Mouse (Mus musculus): ENCODE measurements at regions not wholly inside any gene's neighbourhood (a gene's known extent, or its start where the extent isn't known, plus 50 kb on each side); places are given as distances from the start of the nearest gene placed in this dataset.
A peak's percentile ranks its signal among the peaks of the same experiment; 100 is the strongest.

- Histone ChIP-seq H3K36me3 (ENCODE audit: control insufficient read depth, insufficient read depth, low read length) (no peaks in the 10 kb centered on the region), H3K9ac (ENCODE audit: low read length) (no peak overlapping the region), H3K27ac (ENCODE audit: low read depth, low read length) (peak overlapping the region; percentile 60; the same call in 1 of the 2 replicates), H3K4me2 (ENCODE audit: low read length) (no peak overlapping the region), H3K4me3 (ENCODE audit: low read depth, low read length) (no peak overlapping the region), H3K9me3 (replicated peaks; ENCODE audit: control insufficient read depth, low read length) (no peaks in the 10 kb centered on the region), H3K27me3 (replicated peaks; ENCODE audit: control insufficient read depth, insufficient read depth, low read length) (no peaks in the 10 kb centered on the region), H3K4me1 (ENCODE audit: control insufficient read depth, insufficient read depth, low read length) (peaks cover 6% of the 10 kb centered on the region; the same call in 1 of the 2 replicates)
- ATAC-seq (peak; percentile 91), DNase-seq (ENCODE audit: low spot score) (peak; percentile 95)
- 9% methylated on average over 6 of the region's 6 CpGs for WGBS
Measured at GRCm38 (mm10) chr4:24248142-24249054, 247.9 kb upstream of the Mms22l start.

DNA sequence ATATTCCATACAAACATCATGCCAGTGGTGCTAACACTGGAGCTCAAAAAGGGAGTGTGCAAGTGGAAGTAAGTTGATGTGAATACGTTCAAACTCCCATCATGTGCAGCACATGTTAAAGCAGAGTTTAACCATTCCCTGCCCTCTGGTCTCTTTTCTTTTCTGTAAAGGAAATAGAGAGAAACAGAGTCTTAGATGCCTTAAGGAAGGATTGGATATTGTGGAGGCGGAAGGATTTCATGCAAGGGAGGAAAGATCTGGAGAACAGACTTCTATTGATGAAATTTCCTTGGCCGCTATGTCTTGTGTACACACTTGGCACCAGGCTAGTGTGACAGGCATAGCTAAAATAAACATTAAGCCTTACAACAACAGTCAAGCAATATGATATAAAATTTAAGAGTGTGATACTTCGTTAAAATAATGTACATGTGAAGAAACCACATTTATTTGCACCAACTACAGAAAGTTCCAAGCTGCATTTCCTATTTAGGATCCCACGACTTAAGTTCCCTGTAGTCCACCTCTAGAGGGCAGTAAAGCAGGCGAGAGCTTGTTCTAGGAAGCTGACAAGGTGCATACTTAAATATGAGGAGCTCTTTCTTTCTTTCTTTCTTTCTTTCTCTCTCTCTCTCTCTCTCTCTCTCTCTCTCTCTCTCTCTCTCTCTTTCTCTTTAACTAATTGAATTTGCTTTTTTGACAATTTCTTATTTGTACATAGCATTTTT is 246.8 kb upstream of the Mms22l start:
- Histone ChIP-seq H3K4me2 (ENCODE audit: low read length) (no peak overlapping the region), H3K9me3 (replicated peaks; ENCODE audit: control insufficient read depth, low read length) (no peaks in the 10 kb centered on the region), H3K4me1 (ENCODE audit: control insufficient read depth, insufficient read depth, low read length) (peaks cover 6% of the 10 kb centered on the region; the same call in 1 of the 2 replicates), H3K9ac (ENCODE audit: low read length) (no peak overlapping the region), H3K27ac (ENCODE audit: low read depth, low read length) (peak overlapping the region; percentile 72), H3K27me3 (replicated peaks; ENCODE audit: control insufficient read depth, insufficient read depth, low read length) (no peaks in the 10 kb centered on the region), H3K36me3 (ENCODE audit: control insufficient read depth, insufficient read depth, low read length) (no peaks in the 10 kb centered on the region), H3K4me3 (ENCODE audit: low read depth, low read length) (no peak overlapping the region)
- ATAC-seq (peak; percentile 45), DNase-seq (ENCODE audit: low spot score) (peak; percentile 90)
- WGBS = 8% methylated on average over 6 of the region's 6 CpGs

DNA sequence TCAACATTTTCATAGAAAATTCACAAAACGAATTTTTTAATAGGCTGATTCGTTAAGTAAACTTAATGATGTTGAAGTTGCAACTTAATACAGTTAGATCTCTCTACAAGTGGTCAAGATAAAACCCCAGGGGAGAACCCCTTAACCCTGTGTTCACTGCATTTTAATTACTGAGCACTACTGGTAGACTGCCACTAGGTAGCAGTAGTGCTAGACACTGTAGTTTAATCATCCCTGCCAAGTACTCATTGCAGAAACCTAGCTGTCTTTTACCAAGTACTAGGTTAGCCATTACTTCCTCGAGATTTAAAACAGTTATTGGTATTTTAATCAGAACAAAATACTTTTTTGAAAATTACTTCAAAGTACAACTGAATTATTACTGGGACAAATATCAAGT is 218.1 kb upstream of the Mms22l start:
- DNase-seq (ENCODE audit: low spot score) (peak; percentile 8), ATAC-seq (no peak; the same call in 1 of the 2 replicates)
- H3K27ac ChIP-seq (ENCODE audit: low read depth, low read length) = no peak overlapping the region
- H3K36me3 ChIP-seq (ENCODE audit: control insufficient read depth, insufficient read depth, low read length) = no peaks in the 10 kb centered on the region
- no peaks in the 10 kb centered on the region for H3K9me3 ChIP-seq (replicated peaks; ENCODE audit: control insufficient read depth, low read length)
- H3K4me2 ChIP-seq (ENCODE audit: low read length) = no peak overlapping the region
- H3K4me1 ChIP-seq (ENCODE audit: control insufficient read depth, insufficient read depth, low read length) = no peaks in the 10 kb centered on the region
- WGBS = 57% methylated on average over 3 of the region's 3 CpGs
- no peak overlapping the region for H3K4me3 ChIP-seq (ENCODE audit: low read depth, low read length)
- no peak overlapping the region for H3K9ac ChIP-seq (ENCODE audit: low read length)
- H3K27me3 ChIP-seq (replicated peaks; ENCODE audit: control insufficient read depth, insufficient read depth, low read length) = no peaks in the 10 kb centered on the region

Data from forebrain, embryonic 14.5 days (tissue).